In the genomic region with DNA sequence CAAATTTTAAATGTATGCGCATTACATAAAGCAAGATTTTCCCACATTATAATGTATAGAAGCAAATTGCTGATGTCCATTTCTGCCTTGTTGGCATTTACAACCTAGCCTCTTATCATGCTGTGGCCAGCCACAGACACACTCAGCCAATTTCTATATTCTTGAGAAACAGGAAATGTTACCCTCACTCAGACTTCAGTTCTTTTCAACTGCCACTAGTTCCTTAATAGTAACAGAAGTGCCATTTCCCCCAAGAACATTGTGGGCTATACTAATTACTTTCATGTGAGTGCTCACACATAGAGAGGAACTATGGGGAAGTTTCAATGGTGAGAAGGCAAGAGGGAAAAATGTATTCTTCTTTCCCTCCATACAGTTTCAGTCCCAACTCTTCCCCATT, we compare ENCODE assay signal across 10 mouse cellular contexts.
"Had no signal": no experiment of that assay in that cellular context is flagged by ENCODE, and none has a peak within 500 bp of the region (broad histone marks: within the 10 kb centered on the region; RNA-seq: fewer than 3 reads in every experiment).

No protein-coding gene starts in this region.

- DNase-seq: kidney, adult 8-10 months; kidney, postnatal 10 days; kidney, postnatal 36 days; layer of hippocampus, postnatal 36 days; liver, embryonic 13.5 days; lung, embryonic 14.5 days; midbrain, embryonic 14.5 days; thymus, adult 2 months; thymus, postnatal 14 days had no signal

- ATAC-seq: lung, postnatal 0 days had no signal
